ENCODE assay signal across 8 mouse cellular contexts in genomic region chr2:30929483-30930045, GRCm38 (mm10). TPM values are rescaled to one million over a fixed set of nuclear protein-coding genes. Genes with fewer than 3 reads are reported as not detected.
DNase-seq lines count a peak whose midpoint lies in the region; ATAC-seq and TF ChIP-seq lines count a peak whose summit lies in the region.

TSS of gene Ptges (minus strand) at chr2:30929863.

- H3K27ac ChIP-seq in intestine, embryonic 15.5 days = peak within 1 kb of the TSS; percentile 39; the same call in 1 of the 2 replicates
- H3K27ac ChIP-seq in limb, embryonic 10.5 days = peak within 1 kb of the TSS; percentile 21; the same call in 1 of the 2 replicates
- no peak within 1 kb of the TSS for H3K27ac ChIP-seq in midbrain, embryonic 11.5 days (ENCODE audit: low read depth, low read length)
- no peak within 1 kb of the TSS for H3K27ac ChIP-seq in spleen, adult 2 months (ENCODE audit: insufficient read depth, low read length)

- WGBS in intestine, embryonic 15.5 days = 4% methylated on average over 23 of the region's 23 CpGs
- 5% methylated on average over 23 of the region's 23 CpGs for WGBS in limb, embryonic 10.5 days
- WGBS in midbrain, embryonic 11.5 days = 3% methylated on average over 23 of the region's 23 CpGs
- WGBS in spleen, adult 2 months = 7% methylated on average over 23 of the region's 23 CpGs

- DNase-seq in CD4-positive, CD25-positive, alpha-beta regulatory T cell, adult 2 months (ENCODE audit: low read depth, low spot score) = peak; percentile 57
- peak; percentile 82 for DNase-seq in embryo, embryonic 11 days
- DNase-seq in gastrocnemius, postnatal 25 days = peak; percentile 74
- DNase-seq in limb, embryonic 10.5 days (ENCODE audit: low spot score) = peak; percentile 82
- peak; percentile 94 for DNase-seq in midbrain, embryonic 11.5 days (ENCODE audit: low spot score, missing footprints)
- DNase-seq in spleen, adult 2 months (ENCODE audit: low read depth in 1 of 2, low spot score in 2 of 2) = peak in 1 of 2 experiments; percentile 47

- H3K4me3 ChIP-seq in intestine, embryonic 15.5 days (replicated peaks) = peak within 1 kb of the TSS; percentile 32
- peak within 1 kb of the TSS; percentile 40 for H3K4me3 ChIP-seq in limb, embryonic 10.5 days
- no peak within 1 kb of the TSS for H3K4me3 ChIP-seq in midbrain, embryonic 11.5 days (ENCODE audit: low read depth, low read length)
- peak within 1 kb of the TSS; percentile 36; the same call in 1 of the 2 replicates for H3K4me3 ChIP-seq in spleen, adult 2 months (ENCODE audit: extremely low read depth, insufficient read depth, insufficient read length)

- peak; percentile 50; the same call in 1 of the 2 replicates for TF ChIP-seq CTCF in spleen, adult 2 months (IDR thresholded peaks at IDR 0.05; ENCODE audit: extremely low read depth, insufficient read depth, insufficient read length, insufficient replicate concordance)

- H3K4me2 ChIP-seq in intestine, embryonic 15.5 days (replicated peaks) = peak within 1 kb of the TSS; percentile 73
- peak within 1 kb of the TSS; percentile 40 for H3K4me2 ChIP-seq in midbrain, embryonic 11.5 days

- no peaks in the 10 kb centered on the region for H3K27me3 ChIP-seq in intestine, embryonic 15.5 days (replicated peaks)
- H3K27me3 ChIP-seq in limb, embryonic 10.5 days (ENCODE audit: low read depth, poor library complexity, severe bottlenecking) = no peaks in the 10 kb centered on the region
- no peaks in the 10 kb centered on the region; the same call in none of the 2 replicates for H3K27me3 ChIP-seq in midbrain, embryonic 11.5 days (ENCODE audit: control insufficient read depth, insufficient read depth, low read length)
- no peaks in the 10 kb centered on the region for H3K27me3 ChIP-seq in spleen, adult 2 months (ENCODE audit: control insufficient read depth, insufficient read depth, low read length)

- H3K9me3 ChIP-seq in intestine, embryonic 15.5 days = no peaks in the 10 kb centered on the region
- no peaks in the 10 kb centered on the region for H3K9me3 ChIP-seq in limb, embryonic 10.5 days (replicated peaks)
- H3K9me3 ChIP-seq in midbrain, embryonic 11.5 days (ENCODE audit: control insufficient read depth, low read length) = no peaks in the 10 kb centered on the region

- ATAC-seq in CD4-positive, CD25-positive, alpha-beta regulatory T cell, adult 4 months = no peak
- ATAC-seq in intestine, embryonic 15.5 days = peak; percentile 70
- ATAC-seq in midbrain, embryonic 11.5 days (ENCODE audit: low FRiP score) = peak; percentile 48; the same call in 1 of the 2 replicates

- H3K9ac ChIP-seq in intestine, embryonic 15.5 days = no peak within 1 kb of the TSS
- peak within 1 kb of the TSS; percentile 1; the same call in 1 of the 2 replicates for H3K9ac ChIP-seq in midbrain, embryonic 11.5 days (ENCODE audit: low read length)

- H3K4me1 ChIP-seq in intestine, embryonic 15.5 days (replicated peaks) = peaks cover 17% of the 10 kb centered on the region
- H3K4me1 ChIP-seq in limb, embryonic 10.5 days = peaks cover 35% of the 10 kb centered on the region
- H3K4me1 ChIP-seq in midbrain, embryonic 11.5 days (ENCODE audit: control insufficient read depth, insufficient read depth, low read length) = peaks cover 5% of the 10 kb centered on the region; the same call in 1 of the 2 replicates
- H3K4me1 ChIP-seq in spleen, adult 2 months (ENCODE audit: control insufficient read depth, insufficient read depth, insufficient read length) = no peaks in the 10 kb centered on the region; the same call in 1 of the 2 replicates

- TF ChIP-seq POLR2A in spleen, adult 2 months (IDR thresholded peaks at IDR 0.05; ENCODE audit: low read depth, low read length) = no peak

- H3K36me3 ChIP-seq in intestine, embryonic 15.5 days = no peaks in the 10 kb centered on the region
- no peaks in the 10 kb centered on the region for H3K36me3 ChIP-seq in limb, embryonic 10.5 days
- H3K36me3 ChIP-seq in midbrain, embryonic 11.5 days (ENCODE audit: control insufficient read depth, insufficient read depth, low read length) = no peaks in the 10 kb centered on the region
- H3K36me3 ChIP-seq in spleen, adult 2 months (ENCODE audit: control insufficient read depth, insufficient read depth, low read length) = no peaks in the 10 kb centered on the region

RNA-seq across cellular contexts. Expression of gene Ptges, which starts in this region (rescaled TPM):
- polyA plus RNA-seq in CD4-positive, CD25-positive, alpha-beta regulatory T cell, adult 4 months (2017; shearing (Covaris generic)) = not detected
- total RNA-seq in gastrocnemius, postnatal 25 days (2021) = 1 to 10 TPM; 4.1 to 6.9 TPM
- polyA plus RNA-seq in intestine, embryonic 15.5 days (2015; fragmentation: Nextera tagmentation; extraction: Ambion mirVana) = 2.8 and 4.3 TPM in 2 replicates
- 10.1 and 11.8 TPM in 2 replicates for polyA plus RNA-seq in limb, embryonic 10.5 days (2016; fragmentation: Nextera tagmentation; extraction: Ambion mirVana)
- 4.7 and 6.1 TPM in 2 replicates for polyA plus RNA-seq in midbrain, embryonic 11.5 days (2014; fragmentation: Nextera tagmentation; extraction: Ambion mirVana)
- polyA plus RNA-seq in spleen, adult 2 months (2012; rRNA removed) = 14.3 and 16.0 TPM in 2 replicates

Comparison
In these comparisons a context has a peak if more than half of its experiments do, and no peak if none do; other contexts are left out.
1. H3K27ac ChIP-seq: peak in intestine, embryonic 15.5 days (single experiment) and limb, embryonic 10.5 days (single experiment); none in midbrain, embryonic 11.5 days (single experiment) and spleen, adult 2 months (single experiment).